Mouse (Mus musculus): ENCODE measurements at regions not wholly inside any gene's neighbourhood (a gene's known extent, or its start where the extent isn't known, plus 50 kb on each side); places are given as distances from the start of the nearest gene placed in this dataset.

DNA sequence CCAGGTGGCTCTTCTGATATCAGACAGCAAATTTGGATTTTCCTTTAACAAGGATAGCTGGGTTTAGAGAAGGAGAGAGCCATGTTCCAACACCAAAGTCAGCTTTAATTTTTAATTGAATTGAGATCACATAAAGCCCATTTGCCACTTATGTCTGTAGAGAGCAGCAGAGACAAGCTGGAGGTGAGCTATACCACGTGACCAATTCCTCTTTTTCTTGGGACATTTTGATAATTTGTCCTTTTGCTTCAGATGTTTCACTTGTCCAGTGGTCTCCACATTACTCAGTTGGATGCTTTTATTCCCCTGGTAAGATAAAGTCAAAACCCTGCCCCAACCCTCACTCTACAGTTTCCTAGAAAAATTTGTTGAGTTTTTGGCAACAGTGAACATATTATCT is 248.6 kb upstream of the Ndst4 start:
- TF ChIP-seq CTCF (IDR thresholded peaks at IDR 0.05), result no peak
- no peak for DNase-seq
- intact Hi-C loops (cut with DNase I), result no loop called here
- H3K27ac ChIP-seq, result no peak overlapping the region
- no peak overlapping the region for H3K4me3 ChIP-seq

DNA sequence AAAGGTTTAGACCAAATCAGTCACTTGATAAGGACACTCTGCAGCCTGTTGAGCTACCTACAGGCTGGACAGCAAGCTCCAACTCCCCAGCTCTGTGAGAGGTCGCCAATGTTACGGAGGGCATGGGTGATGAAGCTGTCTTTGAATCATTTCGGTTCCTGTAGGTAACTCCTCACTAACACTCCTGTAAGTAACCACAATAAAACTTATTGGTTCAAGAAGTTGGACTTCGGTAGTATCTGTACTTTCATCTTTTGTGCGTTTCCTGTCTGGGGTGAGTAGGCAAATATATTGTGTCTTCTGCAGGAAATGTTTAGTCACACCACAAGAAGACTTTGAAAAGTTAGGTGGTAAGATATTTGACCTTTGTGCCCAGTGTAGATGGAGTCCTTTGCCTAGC is 244.1 kb upstream of the Ndst4 start:
- intact Hi-C loops (cut with DNase I), result no loop called here
- Histone ChIP-seq H3K27ac (no peak overlapping the region), H3K4me3 (no peak overlapping the region)
- no peak for DNase-seq
- TF ChIP-seq CTCF (IDR thresholded peaks at IDR 0.05), result no peak

DNA sequence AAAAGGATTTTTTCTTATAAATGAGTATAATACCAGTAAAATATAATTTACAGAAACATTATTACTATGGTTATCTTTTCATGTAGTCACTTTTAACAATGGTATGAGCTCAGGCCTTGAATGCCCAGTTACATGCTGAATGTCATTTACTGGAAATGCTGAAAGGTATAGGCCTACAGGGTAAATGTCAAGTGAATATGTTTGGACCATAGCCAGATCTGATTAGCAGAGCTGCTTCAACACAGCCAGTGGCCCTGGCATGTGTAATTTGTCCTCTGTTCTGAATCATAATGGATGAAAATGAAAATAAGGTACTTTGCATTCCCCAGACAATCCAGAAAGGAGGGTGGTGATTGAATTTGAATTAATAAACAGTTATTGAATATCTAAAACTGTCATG is 213.3 kb upstream of the Ndst4 start:
- Histone ChIP-seq H3K27ac (no peak overlapping the region), H3K4me3 (no peak overlapping the region)
- no peak for TF ChIP-seq CTCF (IDR thresholded peaks at IDR 0.05)
- no peak for DNase-seq
- intact Hi-C loops (cut with DNase I), result no loop called here

DNA sequence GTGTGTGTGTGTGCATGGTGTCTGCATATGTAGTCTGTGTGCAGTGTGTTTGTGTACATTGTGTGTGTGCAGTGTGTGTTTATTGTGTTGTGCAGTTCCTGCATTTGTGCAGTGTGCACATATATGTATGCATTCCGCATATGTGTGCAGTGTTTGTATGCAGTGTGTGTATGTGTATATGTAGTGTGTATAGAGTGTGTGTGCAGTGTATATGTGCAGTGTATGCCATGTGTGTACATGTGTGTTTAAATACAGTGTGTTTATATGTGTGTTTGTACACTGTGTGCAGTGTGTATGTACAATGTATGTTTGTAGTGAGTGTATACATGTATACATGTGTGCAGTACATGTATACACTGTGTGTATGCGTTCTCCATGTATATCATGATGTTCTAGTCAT is 183.0 kb upstream of the Ndst4 start:
- intact Hi-C loops (cut with DNase I), result no loop called here
- no peak for DNase-seq
- Histone ChIP-seq H3K27ac (no peak overlapping the region), H3K4me3 (no peak overlapping the region)
- TF ChIP-seq CTCF (IDR thresholded peaks at IDR 0.05), result no peak

DNA sequence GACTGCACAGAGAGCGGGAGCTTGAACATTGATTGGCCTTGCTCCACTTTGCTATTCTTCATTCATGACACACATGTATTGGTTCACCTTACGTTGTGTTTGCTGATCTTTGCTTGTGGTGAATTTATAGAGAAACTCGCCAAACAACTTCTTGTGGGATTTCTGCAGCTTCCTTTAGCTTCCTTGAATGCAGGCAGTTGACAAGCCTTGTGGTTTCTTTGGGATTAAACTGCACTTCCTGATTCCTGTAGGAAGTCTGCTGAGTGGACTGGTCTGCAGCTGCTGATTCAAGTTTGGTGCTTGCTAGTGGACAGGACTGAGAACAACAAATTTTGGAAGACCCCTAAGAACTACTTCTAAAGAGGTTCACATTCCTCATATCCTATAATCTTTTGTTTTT is 152.8 kb upstream of the Ndst4 start:
- H3K27ac ChIP-seq, result no peak overlapping the region
- intact Hi-C loops (cut with DNase I), result no loop called here
- no peak for TF ChIP-seq CTCF (IDR thresholded peaks at IDR 0.05)
- no peak overlapping the region for H3K4me3 ChIP-seq
- DNase-seq, result no peak

DNA sequence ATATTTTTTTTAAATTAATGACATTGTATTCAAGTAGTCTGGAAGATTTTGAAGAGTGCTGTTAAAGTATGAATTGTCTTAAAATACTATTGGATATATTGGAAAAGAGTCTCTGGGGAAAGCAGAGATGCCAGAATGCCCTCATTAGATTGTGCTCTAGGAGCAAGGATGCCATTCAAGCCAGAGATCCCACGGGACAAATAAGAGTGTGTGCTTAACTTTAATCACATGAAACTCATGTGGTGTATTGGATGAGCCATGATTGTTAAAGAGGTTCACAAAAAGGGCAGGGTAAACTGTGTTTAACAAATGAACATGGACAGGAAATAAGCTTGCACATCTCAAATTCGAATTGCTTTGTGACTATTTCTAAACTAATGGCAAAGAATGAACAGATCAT is 143.0 kb upstream of the Ndst4 start:
- no peak overlapping the region for H3K4me3 ChIP-seq
- no peak for DNase-seq
- intact Hi-C loops (cut with DNase I), result no loop called here
- no peak overlapping the region for H3K27ac ChIP-seq
- TF ChIP-seq CTCF (IDR thresholded peaks at IDR 0.05), result no peak

DNA sequence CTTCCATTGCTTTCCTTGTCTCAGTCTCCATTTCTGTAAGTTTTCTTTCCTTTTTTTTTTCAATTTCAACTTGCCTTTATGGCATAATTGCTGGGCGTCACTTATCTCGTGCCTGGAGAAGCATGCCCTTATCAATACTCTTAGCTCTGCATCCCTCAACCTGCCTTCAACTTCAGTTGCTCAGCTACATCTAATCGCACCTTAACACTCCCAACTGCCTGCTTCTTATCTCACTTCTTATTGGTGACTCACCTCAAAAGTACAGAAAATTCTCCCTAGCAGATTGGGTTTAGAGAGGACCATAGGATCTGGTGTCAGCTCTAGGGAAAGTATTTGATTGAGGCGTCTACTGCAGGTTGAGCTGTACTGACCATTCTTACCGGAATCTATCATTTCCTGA is 133.2 kb upstream of the Ndst4 start:
- TF ChIP-seq CTCF (IDR thresholded peaks at IDR 0.05), result no peak
- intact Hi-C loops (cut with DNase I), result no loop called here
- no peak overlapping the region for H3K27ac ChIP-seq

DNA sequence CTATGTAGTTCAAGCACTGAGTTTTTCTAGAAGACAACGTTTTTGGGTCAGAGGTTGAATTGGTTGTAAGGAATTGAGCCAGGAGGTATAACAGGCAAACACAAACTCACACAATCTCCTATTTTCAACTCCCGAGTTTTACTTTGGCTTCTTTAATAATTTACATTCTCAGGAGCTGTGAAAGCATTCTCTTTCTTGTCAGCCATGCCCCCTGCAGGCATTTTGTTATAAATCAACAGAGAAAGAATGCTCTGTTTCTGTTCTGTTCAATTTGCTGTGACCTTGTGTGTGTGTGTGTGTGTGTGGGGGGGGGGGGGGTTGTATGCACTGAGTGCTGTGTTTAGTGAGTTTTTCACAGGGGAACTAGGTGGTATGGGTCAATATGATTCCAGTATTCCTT is 132.7 kb upstream of the Ndst4 start:
- Histone ChIP-seq H3K4me3 (no peak overlapping the region), H3K27ac (no peak overlapping the region)
- no peak for DNase-seq
- TF ChIP-seq CTCF (IDR thresholded peaks at IDR 0.05), result no peak
- intact Hi-C loops (cut with DNase I), result no loop called here

More for the DNA sequence above, 133.2 kb upstream of the Ndst4 start:
- DNase-seq, result no peak
- no peak overlapping the region for H3K4me3 ChIP-seq

DNA sequence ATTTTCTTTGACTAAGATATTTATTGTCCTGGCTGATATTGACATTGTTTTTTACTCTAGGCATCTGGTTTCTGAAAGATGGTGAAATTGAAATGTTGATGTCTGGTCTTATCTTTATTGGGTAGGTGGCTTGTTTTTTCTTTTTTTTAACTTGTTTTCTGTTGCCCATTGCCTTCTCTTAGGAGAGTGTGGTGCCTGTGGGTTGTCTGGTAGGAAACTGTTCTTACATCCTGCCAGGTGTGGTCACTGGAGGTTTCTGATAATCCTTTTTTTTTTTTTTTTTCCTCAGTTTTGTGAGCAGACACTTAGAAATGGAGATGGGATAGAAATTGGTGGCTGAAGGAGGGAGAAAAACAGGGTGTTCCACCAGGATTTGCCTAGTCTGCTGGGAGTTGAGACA is 125.3 kb upstream of the Ndst4 start:
- DNase-seq, result no peak
- intact Hi-C loops (cut with DNase I), result no loop called here
- H3K27ac ChIP-seq, result no peak overlapping the region
- TF ChIP-seq CTCF (IDR thresholded peaks at IDR 0.05), result no peak
- H3K4me3 ChIP-seq, result no peak overlapping the region

DNA sequence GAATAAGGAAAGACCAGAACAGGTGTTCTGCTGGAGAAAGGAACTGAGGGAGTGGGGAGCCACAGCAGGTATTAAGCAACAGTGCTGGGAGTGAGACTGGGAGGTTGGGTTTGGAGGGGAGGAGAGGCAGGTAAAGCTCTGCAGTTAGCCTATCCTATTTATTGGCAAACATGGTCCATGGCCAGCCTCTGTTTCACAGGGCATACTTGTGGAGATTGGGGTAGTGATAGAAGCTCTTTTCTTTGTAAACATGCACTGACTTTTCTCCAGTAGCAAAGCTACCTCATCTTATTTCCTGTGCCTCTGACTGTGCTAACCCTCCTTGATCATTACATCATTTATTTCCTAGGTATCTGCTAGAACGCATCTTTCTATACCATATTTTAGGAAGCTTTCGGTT is 124.9 kb upstream of the Ndst4 start:
- H3K4me3 ChIP-seq, result no peak overlapping the region
- TF ChIP-seq CTCF (IDR thresholded peaks at IDR 0.05), result no peak
- intact Hi-C loops (cut with DNase I), result no loop called here
- no peak for DNase-seq
- no peak overlapping the region for H3K27ac ChIP-seq

DNA sequence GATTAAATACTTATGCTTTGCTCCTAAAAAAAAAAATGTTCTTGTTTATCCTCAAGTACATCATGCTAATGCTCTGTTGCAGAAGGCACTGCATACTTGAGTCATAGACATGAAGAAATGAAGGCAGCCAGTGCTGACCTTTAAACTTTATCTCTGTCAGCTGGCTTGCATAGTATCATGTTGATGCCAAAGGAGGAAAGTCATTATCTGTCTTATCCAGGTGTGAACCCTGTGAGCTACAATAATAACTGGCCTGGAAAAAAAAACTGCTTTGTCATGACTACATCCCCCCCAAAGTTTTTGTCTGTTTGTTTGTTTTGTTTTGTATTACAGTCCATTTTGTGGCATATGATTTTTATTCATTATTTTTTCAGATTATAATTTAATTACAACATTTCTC is 124.3 kb upstream of the Ndst4 start:
- Histone ChIP-seq H3K27ac (no peak overlapping the region), H3K4me3 (no peak overlapping the region)
- intact Hi-C loops (cut with DNase I), result no loop called here
- TF ChIP-seq CTCF (IDR thresholded peaks at IDR 0.05), result no peak
- no peak for DNase-seq

DNA sequence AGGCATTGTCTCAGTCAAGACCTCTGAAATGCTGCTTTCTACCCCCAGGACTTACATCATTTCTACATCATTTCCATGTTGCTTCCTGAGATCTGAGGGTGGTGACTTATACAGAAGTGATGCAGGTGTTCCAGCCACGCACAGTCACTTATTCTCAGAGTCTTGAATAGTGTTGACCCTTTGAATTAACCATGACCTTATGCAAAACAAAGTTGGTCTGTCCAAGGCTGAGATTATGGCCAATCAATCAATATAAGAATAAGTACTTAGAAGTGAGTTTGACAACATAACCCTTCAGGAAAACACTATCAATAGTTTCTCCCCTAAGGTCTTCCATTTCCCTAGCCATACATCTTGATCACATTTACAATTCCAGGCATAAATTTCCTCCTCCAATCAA is 115.3 kb upstream of the Ndst4 start:
- Histone ChIP-seq H3K27ac (no peak overlapping the region), H3K4me3 (no peak overlapping the region)
- TF ChIP-seq CTCF (IDR thresholded peaks at IDR 0.05), result no peak
- intact Hi-C loops (cut with DNase I), result no loop called here
- no peak for DNase-seq

DNA sequence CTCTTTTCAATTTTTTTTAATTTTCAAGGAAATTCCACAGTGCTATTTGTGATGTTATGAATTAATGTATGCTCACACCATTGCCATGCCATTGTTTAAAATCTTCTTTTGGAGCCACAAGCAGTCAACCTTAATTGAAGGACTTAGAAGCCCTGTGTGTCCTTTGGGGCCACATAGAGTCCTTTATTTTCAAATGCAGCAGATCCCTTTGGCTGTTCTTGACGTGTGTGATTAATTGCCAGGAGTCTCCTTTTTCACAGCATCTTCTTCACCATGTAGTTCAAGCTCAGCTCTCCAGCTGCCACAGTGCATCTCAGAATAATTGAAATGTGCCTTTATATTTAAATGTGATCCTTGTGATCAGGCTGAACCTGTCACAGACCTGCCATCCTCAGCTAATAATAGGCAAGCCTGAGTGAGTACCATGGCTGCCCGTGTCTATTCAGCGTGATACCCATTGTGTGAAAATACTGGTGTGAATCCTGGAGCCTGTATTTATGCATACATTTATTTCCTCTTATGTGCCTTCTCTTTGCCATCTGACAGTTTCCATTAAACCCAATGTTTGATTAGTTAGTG is 114.4 kb upstream of the Ndst4 start:
- H3K4me3 ChIP-seq, result no peak overlapping the region
- H3K27ac ChIP-seq, result no peak overlapping the region
- DNase-seq, result no peak
- intact Hi-C loops (cut with DNase I), result no loop called here
- TF ChIP-seq CTCF (IDR thresholded peaks at IDR 0.05), result no peak

DNA sequence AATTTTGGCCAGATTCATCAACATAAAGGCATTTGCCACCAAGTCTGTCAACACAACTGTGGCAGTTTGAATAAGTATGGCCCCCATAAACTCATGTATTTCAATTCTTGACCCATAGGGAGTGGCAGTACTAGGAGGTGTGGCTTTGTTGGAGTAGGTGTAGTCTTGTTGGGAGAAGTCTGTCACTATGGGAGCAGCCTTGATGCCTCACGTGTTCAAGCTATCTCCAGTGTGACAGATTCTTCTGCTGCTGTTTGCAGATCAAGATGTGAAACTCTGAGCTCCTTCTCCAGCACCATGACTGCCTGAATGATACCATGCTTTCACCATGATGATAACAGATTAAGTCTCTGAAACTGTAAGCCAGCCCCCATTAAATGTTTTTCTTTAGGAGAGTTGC is 97.2 kb upstream of the Ndst4 start:
- intact Hi-C loops (cut with DNase I), result no loop called here
- H3K4me3 ChIP-seq, result no peak overlapping the region
- H3K27ac ChIP-seq, result no peak overlapping the region
- no peak for TF ChIP-seq CTCF (IDR thresholded peaks at IDR 0.05)
- DNase-seq, result no peak

DNA sequence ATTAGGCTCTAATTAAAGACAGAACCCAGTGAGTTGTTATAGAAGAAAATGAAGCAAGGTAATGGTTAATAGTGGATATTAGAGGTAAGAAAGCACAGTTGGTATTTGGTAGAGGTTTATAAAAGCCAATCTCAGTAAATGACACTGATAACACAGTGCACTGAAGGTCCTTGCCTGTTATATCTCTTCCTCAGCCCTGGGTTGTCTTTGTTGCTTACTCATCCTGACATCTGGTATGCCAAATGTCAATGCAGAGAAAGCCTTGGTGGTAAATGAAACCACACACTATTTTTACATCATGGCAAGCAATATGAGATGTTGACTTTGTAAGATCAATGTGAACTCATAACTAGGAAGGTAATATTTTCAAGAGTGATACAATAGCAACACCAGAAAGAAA is 76.8 kb upstream of the Ndst4 start:
- intact Hi-C loops (cut with DNase I), result no loop called here
- no peak for TF ChIP-seq CTCF (IDR thresholded peaks at IDR 0.05)
- no peak for DNase-seq
- Histone ChIP-seq H3K4me3 (no peak overlapping the region), H3K27ac (peak overlapping the region; percentile 9; the same call in 1 of the 2 replicates)
